Mouse (Mus musculus): ENCODE data around the gene Ptprr.

Ptprr gene

GRCm38 (mm10) chr10:116266561-116267433, 248.8 kb downstream of the Ptprr start:
- DNase-seq (ENCODE audit: low spot score), result no peak

GRCm38 (mm10) chr10:116267434-116267822, 249.4 kb downstream of the Ptprr start:
- no peak for DNase-seq (ENCODE audit: low spot score)

- DNase-seq (ENCODE audit: low spot score), result no peak
Measured at GRCm38 (mm10) chr10:116268343-116268742, 250.3 kb downstream of the Ptprr start.

- no peak for DNase-seq (ENCODE audit: low spot score)
Measured at GRCm38 (mm10) chr10:116270646-116271469, 252.8 kb downstream of the Ptprr start.

- DNase-seq (ENCODE audit: low spot score), result no peak
Measured at GRCm38 (mm10) chr10:116271470-116271915, 253.5 kb downstream of the Ptprr start.

GRCm38 (mm10) chr10:116272156-116272555, 254.1 kb downstream of the Ptprr start:
- no peak for DNase-seq (ENCODE audit: low spot score)

GRCm38 (mm10) chr10:116275280-116275679, 257.3 kb downstream of the Ptprr start, which contains the start of gene Ptprb:
Ptprb (plus strand) TSS chr10:116275523.
- no peak for DNase-seq (ENCODE audit: low spot score)

- DNase-seq (ENCODE audit: low spot score), result no peak
Measured at GRCm38 (mm10) chr10:116286697-116287344, 268.8 kb downstream of the Ptprr start.

GRCm38 (mm10) chr10:116288130-116288529, 270.1 kb downstream of the Ptprr start:
- no peak for DNase-seq (ENCODE audit: low spot score)

- DNase-seq (ENCODE audit: low spot score), result no peak
Measured at GRCm38 (mm10) chr10:116290483-116290882, 272.5 kb downstream of the Ptprr start.

GRCm38 (mm10) chr10:116291153-116291755, 273.2 kb downstream of the Ptprr start:
- no peak for DNase-seq (ENCODE audit: low spot score)

GRCm38 (mm10) chr10:116296439-116296838, 278.4 kb downstream of the Ptprr start:
- DNase-seq (ENCODE audit: low spot score), result no peak

- DNase-seq (ENCODE audit: low spot score), result no peak
Measured at GRCm38 (mm10) chr10:116297854-116298253, 279.8 kb downstream of the Ptprr start.

GRCm38 (mm10) chr10:116300824-116301223, 282.8 kb downstream of the Ptprr start:
- DNase-seq (ENCODE audit: low spot score), result no peak

- DNase-seq (ENCODE audit: low spot score), result no peak
Measured at GRCm38 (mm10) chr10:116301258-116301657, 283.2 kb downstream of the Ptprr start.

GRCm38 (mm10) chr10:116304355-116304754, 286.3 kb downstream of the Ptprr start:
- no peak for DNase-seq (ENCODE audit: low spot score)

GRCm38 (mm10) chr10:116309460-116309859, 291.4 kb downstream of the Ptprr start:
- no peak for DNase-seq (ENCODE audit: low spot score)

GRCm38 (mm10) chr10:116310516-116311210, 292.6 kb downstream of the Ptprr start:
- no peak for DNase-seq (ENCODE audit: low spot score)

- no peak for DNase-seq (ENCODE audit: low spot score)
Measured at GRCm38 (mm10) chr10:116319246-116319645, 301.2 kb downstream of the Ptprr start.
